Mouse (Mus musculus): Measurements from ENCODE around the gene Osm.

DNA sequence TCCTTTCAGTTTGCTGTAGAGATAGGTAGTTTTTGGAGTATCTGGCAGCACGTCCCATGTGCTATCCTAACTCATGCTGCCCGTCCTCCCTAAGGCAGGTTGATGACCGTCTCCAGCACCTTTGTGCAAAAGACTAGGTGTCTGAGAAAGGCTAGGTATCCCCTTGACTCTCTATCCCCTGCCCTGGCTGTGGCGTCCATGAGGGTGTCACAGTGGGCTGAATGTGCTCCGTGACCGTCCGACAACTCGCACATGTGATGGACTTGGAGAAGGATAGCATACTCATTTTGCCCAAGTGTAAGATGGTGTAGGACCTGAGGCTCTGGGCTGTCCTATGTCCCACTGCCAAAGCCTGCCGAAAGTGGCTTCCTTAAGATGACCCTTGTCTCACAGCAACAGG is 28.6 kb upstream of the Osm start:
- no peak for TF ChIP-seq CTCF (IDR thresholded peaks at IDR 0.05; ENCODE audit: low read depth)
- no peak for TF ChIP-seq EP300 (IDR thresholded peaks at IDR 0.05; ENCODE audit: low read depth)

Data from liver, embryonic 14.5 days (tissue).